Comparison of ENCODE assay signal across 15 mouse cellular contexts in the genomic region with DNA sequence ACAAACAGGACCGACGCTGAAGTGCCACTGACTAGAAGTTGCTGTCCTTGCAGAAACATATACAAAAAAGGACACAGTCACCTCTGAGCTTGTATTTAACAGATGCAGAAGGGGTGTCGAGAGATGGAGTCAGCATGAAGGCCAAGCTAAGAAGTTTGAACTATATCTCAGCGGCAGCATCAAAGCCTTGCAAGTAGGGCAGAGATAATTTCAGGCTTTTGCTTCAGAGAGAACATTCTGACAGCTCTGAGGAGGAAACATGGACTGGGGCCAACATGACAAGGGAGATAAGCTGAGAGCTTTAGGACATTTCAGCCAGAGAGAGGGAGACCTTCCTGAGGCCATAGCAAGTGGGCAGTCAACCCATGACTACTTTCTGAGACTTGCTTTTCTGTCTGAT.
DNase-seq lines count a peak whose midpoint lies in the region; ATAC-seq lines count a peak whose summit lies in the region.
"Had no signal": no experiment of that assay in that cellular context is flagged by ENCODE, and none has a peak within 500 bp of the region (broad histone marks: within the 10 kb centered on the region; RNA-seq: fewer than 3 reads in every experiment).

No protein-coding gene starts in this region.

- H3K36me3 ChIP-seq in heart, embryonic 10.5 days = no peaks in the 10 kb centered on the region
- H3K36me3 ChIP-seq: embryonic facial prominence, embryonic 13.5 days; forebrain, embryonic 12.5 days; midbrain, embryonic 12.5 days had no signal

- no peak overlapping the region for H3K4me3 ChIP-seq in heart, embryonic 10.5 days
- H3K4me3 ChIP-seq: embryonic facial prominence, embryonic 13.5 days; forebrain, embryonic 12.5 days; gastrocnemius, adult 2 months; left cerebral cortex, adult 2 months; midbrain, embryonic 12.5 days had no signal

- H3K27me3 ChIP-seq in heart, embryonic 10.5 days (ENCODE audit: insufficient read depth, poor library complexity, severe bottlenecking) = no peaks in the 10 kb centered on the region
- H3K27me3 ChIP-seq: embryonic facial prominence, embryonic 13.5 days; forebrain, embryonic 12.5 days; midbrain, embryonic 12.5 days had no signal

- DNase-seq in testis, postnatal 14 days (ENCODE audit: low spot score) = peak; percentile 14
- DNase-seq in testis, postnatal 10 days (ENCODE audit: low spot score) = no peak
- peak; percentile 88 for DNase-seq in heart, embryonic 10.5 days (ENCODE audit: low spot score)
- peak; percentile 66 for DNase-seq in heart, postnatal 4 days
- DNase-seq in natural killer cell, adult 2 months (ENCODE audit: low spot score in 2 of 2) = no peak
- DNase-seq in layer of hippocampus, adult 8-10 months (ENCODE audit: low spot score in 2 of 2) = no peak
- DNase-seq: cerebellum, adult 8-10 months; gastrocnemius, adult 2 months; thymus, postnatal 14 days had no signal

- no peaks in the 10 kb centered on the region for H3K9me3 ChIP-seq in heart, embryonic 10.5 days
- H3K9me3 ChIP-seq: embryonic facial prominence, embryonic 13.5 days; forebrain, embryonic 12.5 days; midbrain, embryonic 12.5 days had no signal

- H3K27ac ChIP-seq in heart, embryonic 10.5 days = no peak overlapping the region
- H3K27ac ChIP-seq: embryonic facial prominence, embryonic 13.5 days; forebrain, embryonic 12.5 days; gastrocnemius, adult 2 months; left cerebral cortex, adult 2 months; midbrain, embryonic 12.5 days had no signal

- ATAC-seq in CD4-positive, CD25-positive, alpha-beta regulatory T cell, adult 4 months = no peak
- ATAC-seq: hindbrain, embryonic 16.5 days had no signal

- H3K4me1 ChIP-seq in heart, embryonic 10.5 days = no peaks in the 10 kb centered on the region
- H3K4me1 ChIP-seq: embryonic facial prominence, embryonic 13.5 days; forebrain, embryonic 12.5 days; midbrain, embryonic 12.5 days had no signal

- WGBS in heart, embryonic 10.5 days = 22% methylated on average over 4 of the region's 4 CpGs

Comparison
In these comparisons a context has a peak if more than half of its experiments do, and no peak if none do; other contexts are left out.
1. DNase-seq: peak in testis, postnatal 14 days (single experiment), heart, embryonic 10.5 days (single experiment) and heart, postnatal 4 days (single experiment); none in testis, postnatal 10 days (single experiment), natural killer cell, adult 2 months (0 of 2) and layer of hippocampus, adult 8-10 months (0 of 2).